Mouse (Mus musculus) lung, postnatal 36 days (tissue): ENCODE results near the gene Six1.
"Not testable (repeated sequence)": the region's sequence is repeated elsewhere in the genome, so short reads cannot be mapped to it uniquely, and the experiment has no call there.

Experiments
- DNase-seq: peaks from one replicate; pipeline ENCODE4 v3.0.0; 2022; ENCODE audit warnings: mixed read lengths

Gene Six1

DNA sequence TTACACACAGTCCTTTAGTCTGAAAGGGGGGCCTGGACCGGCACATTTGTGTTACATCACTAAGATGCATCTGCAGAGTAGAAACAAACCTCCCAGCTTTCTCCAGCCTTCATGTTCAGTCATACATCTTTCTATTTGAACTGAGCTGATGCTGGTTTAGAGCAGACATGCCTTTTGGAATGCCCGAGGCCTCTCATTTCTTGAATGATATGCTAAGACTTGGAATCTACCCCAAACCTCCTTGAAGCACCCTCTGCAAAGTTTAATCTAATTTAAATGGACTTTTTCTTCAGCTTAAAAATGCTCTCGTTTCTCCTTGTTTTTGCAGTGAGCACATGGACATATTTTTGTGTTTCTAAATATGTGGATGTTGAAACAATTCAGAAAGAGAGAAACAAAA lies 21.0 kb downstream of the Six1 start:
- DNase-seq: no peak

DNA sequence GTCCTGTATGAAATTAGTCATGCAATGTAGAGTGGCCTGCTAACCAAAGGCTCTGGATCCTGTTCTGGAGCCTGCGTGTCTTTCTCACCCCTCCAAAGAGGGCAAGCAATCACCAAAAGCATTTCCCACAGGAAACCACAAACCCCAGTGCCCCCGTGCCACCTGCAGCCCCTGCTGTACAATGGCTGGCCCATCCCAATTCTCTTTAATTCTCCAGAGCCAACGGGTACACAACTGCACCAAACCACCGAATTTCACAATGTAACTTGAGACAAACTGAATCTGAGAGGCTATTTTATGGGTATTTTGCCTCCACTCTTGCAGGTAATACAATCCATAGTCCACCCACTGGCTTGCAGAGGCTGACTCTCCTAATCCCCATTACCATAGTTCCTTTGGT lies 22.4 kb downstream of the Six1 start:
- no peak for DNase-seq

DNA sequence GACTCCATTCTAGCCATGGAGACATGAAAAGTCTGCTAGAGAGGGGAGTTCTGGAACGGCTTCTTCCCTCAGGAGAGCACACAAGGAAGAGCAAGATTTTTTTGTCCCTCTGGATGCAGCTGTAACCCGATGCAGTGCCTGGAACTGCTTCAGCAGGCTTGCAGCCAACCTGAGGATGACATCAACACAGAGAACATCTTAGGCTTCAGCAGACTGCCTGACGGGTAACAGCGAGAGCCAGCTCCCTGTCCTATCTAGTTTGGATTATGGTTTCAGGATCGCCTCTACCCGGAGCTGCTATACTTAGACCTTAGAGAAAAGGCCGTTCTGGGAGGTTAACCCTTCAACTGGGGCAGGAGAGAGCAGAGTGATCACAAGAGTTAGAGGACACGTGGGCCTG lies 28.2 kb downstream of the Six1 start:
- DNase-seq: peak; percentile 51

DNA sequence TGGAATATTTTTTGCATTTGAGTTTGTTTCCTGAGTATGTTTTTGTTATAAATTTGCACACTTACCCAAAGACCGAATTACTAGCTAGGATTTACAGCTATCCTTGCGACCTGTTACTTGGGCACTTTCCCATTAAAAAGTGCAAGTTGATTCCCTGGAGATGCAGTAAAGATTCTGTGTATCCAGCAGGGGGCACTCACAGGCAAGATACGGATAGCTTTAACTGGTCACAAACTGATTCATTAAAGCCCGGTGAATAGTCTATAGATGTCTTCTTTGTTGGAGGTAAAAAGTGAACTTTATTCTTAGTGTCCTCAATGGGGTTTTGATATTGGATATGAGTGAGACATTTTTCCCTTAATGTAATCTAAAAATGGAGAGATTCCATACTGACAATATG lies 32.7 kb downstream of the Six1 start:
- peak; percentile 84 for DNase-seq

DNA sequence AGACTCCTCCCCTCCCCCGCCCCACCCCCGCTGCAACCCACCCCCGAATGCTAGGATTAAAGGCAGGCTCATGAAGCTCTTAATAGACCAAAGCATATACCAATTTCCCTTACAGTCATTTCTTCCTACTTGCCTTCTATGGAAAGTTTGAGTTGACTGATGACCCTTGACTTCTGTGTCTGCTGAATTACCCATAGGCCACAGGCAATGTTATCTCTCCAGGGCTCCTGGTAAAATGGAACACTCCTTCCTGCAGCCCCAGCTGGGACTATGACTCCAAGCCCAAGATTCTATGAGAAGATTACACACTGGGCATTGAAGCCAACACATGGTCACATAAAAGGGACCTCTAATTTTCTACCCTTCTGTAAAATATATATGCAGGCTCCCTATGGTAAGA lies 33.3 kb downstream of the Six1 start:
- no peak for DNase-seq

DNA sequence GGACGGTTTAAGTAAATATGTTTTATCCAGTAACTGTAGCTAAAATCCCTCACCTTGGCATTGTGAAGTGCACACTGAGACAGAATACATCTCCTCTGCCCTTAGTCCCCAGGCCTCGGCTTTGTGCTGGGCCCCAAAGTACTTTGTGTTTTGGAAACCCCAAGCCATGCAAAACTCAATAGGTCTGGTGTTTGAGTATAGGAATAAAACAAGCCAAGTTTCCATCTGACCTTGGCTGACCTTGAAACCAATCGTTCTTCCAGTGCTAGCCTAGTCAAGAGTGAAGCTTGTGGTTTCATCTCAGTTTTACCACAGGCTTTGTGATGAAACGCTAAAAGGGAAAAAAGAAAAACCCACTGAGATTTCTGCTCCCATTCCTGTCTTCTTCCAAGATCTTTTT lies 34.8 kb downstream of the Six1 start:
- DNase-seq: no peak

DNA sequence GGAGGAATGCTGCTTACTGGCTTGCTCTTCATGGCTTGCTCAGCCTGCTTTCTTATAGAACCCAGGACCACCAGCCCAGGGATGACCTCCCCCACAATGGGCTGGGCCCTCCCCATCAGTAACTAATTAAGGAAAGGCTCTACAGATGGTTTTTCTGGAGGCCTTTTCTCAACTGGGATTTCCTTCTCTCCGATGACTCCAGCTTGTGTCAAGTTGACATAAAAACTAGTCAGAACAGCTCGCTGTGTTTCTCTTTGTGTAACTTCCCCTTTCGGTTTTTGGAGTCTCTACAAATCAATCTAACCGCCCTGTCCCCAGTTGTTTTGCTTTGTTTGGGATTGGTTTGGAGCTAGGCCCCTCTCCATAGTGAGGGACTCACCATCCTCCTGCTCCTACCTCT lies 37.5 kb downstream of the Six1 start:
- DNase-seq: no peak

DNA sequence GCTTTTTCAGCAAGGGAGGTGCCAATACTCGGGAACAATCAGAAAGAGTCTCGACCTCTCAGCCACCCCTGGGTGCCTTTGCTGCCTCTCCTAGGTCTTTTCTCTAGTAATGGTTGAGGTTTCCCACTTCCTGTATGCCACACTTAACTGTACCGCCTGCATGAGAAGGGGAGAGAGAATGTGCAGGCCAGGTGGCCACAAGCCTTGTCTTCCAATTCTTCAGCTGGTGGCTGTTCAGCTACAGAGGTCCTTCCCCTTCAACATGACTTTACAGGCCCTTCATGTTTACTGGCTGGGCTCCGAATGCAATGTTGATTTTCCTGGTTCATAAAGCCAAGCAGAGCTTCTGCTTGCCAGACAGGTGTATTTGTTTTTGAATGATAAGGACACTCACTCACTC lies 39.4 kb downstream of the Six1 start:
- DNase-seq: peak; percentile 53

DNA sequence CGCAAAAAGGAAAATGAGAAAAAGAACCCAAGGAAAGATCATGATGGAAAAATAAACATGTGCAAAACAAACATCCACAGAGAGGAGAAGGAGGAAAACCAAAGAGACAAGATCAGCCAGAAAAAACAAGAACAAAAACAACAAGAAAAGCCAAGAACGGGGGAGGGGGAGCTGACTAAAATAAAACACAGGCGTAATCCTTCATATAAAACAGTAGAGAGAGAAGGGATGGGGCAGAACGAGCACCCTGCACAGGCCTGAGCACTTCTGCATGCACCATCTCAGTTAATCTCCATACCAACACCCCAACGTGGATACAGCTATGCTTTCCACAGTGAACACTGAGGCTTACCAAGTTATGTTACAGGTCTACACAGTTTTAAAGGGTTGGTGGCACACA lies 40.9 kb downstream of the Six1 start:
- DNase-seq: peak; percentile 21

DNA sequence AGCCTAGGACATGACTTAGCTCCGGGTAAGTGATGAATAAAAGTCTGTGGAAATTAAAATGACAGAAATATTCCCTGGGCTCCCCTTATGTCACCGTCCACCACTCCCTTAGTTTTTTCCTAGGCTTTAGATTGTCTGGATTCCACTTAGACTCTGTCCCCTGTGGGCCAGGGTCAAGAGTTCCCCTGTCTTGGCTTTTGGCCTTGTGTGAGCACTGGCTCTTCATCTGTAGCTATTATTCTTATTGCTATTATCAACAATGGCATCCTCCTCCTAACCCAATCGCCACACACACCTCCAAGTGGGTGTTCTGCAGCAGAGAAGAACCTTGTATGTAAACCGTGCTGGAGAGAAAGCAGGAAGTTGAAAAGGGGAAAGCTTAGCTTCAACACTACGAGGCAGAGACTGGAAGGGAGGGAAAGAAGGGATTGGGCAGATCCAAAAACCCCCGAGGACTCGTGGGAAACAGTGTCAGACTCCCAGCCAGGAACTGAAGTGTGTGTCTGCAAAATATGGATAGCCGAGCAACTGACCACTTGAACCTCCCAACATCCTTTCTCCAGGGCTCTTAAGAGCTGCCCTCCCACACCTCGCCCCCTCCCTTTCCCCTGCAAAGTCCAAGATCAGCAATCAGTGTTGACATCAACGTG lies 41.4 kb downstream of the Six1 start:
- DNase-seq: peak; percentile 22

DNA sequence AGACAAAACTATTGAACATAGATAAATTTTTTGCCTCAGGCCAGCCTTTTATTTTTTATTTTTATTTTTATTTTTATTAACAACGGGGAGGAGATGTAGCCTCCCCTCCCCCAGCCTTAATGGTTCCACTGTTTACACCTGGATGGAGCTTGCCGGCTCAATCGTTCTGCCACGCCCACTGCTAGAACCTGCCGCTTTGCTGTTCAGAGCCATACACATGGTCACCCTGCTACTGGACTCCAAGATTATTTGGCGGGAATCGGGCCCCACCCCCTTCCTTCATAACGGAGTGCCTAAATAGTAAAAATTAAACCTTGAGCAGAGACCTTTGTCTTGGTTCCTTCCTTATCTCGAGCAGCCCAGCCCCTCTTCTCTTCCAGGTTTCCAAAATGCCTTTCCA lies 50.8 kb downstream of the Six1 start:
- not testable (repeated sequence) for DNase-seq

DNA sequence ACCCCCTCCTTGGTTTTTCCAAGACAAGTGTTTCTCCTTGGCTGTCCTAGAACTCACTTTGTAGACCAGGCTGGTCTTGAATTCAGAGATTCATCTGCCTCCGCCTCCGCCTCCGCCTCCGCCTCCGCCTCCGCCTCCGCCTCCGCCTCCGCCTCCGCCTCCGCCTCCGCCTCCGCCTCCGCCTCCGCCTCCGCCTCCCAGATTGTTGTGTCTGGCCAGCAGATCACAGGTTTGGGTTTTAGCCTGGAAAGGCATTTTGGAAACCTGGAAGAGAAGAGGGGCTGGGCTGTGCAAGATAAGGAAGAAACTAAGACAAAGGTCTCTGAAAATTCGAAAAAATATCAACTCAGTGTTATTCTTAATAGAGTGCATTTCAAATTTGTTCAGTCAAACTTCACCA lies 51.4 kb downstream of the Six1 start:
- peak; percentile 53 for DNase-seq

DNA sequence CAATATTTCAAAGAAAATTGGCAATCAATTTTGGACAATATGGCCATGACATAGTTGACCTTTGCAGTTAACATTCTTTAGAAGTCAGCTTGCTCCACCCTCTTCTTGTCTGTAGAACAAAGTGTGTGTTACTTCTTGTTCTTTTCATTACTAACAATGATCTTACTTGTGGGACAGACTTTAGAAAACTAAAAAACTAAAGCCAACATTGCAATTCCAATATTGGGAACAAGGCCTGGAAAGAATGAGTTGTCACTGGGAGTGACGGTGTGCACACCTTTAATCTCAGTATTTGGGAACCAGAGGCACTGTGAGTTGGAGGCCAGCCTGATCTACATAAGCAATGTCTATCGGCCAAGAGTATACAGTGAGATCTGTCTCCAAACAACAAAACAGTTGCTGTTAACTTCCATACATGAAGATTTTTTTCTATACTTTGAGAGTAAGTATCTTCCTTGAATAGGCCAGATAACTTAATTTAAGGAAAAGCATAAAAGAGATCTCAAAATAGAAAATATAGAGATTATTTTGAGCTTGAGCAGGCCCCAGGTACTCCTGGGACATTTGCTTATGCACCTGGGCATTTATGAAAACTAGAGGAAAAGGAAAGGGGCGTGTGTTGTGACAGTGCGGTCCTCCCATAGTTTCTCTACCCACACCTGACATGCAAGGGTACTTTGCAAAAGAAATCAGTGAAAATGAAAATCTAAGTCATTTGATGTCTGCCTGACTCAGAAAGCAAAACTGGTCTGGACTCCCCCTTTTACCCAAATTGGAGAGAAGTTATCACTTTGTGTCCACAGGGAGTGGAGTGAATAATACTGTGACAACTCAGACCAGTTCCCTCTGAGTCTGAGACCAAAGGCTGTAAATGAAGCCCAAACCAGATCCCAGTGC lies 55.3 kb downstream of the Six1 start:
- no peak for DNase-seq

DNA sequence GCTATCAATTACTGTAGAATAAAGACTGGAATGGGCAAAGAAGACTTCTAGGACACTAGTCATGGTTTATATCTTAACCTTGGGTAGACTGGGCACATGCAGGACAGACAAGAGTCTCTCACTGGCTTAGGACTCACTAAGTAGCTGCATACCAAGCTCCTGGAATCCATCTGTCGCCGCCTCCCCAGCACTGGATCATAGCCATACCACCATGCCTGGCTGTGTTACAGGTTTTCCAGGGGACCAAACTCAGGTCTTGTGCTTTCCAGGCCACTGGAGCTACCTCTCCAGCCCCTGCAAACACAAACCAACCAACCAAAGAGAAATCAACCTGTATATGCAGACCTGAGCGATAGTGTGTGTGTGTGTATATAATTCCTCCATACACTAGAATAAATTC lies 57.0 kb downstream of the Six1 start:
- no peak for DNase-seq
